Mouse (Mus musculus): ENCODE data around the gene 2010315B03Rik.
A peak's percentile ranks its signal among the peaks of the same experiment; 100 is the strongest.

DNA sequence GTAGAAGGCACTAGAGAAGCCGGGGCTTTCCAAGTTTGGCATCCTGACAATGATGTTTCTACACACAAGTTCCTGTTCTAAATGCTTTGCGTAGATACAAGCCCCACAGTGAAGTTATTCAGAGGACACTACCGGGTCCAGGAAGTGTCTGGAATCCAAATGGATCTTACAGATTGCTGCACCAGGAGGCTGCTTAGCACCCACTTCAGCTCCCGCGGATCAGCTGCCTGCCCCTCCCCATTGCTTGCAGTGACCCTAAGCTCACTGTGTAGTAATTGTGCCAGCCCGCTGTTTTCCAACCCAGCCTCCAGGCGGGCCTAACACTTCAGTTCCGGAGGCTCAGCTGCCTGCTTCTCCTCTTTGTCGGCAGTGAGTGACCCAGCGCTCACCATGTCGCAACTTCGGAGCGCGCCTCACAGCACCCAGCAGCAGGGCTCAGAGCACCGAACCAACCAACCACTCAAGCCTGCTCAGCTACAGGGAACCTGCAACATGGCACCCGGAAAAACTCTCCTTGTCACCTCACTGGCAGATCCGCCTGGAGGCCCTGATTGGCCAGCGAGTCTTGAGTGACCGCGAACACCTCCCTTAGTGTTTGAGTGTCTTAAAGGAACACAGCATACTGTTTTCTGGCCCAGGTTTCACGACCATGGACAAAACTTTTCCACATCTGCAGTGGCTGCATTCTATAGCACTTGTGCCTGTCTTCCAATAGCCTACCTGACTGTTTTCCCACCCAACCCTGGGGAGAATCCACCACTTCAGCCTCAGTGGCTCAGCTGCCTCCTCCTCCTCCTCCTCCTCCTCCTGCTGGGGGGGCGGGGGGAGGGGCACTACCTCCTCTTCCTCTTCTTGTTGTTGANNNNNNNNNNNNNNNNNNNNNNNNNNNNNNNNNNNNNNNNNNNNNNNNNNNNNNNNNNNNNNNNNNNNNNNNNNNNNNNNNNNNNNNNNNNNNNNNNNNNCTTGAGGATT, at the start of gene 2010315B03Rik:
- TF ChIP-seq CTCF (IDR thresholded peaks at IDR 0.05; ENCODE audit: borderline replicate concordance, extremely low read depth, insufficient read depth, insufficient read length): no peak; the same call in 1 of the 2 replicates
- TF ChIP-seq POLR2A (IDR thresholded peaks at IDR 0.05; ENCODE audit: borderline replicate concordance, extremely low read depth, insufficient read depth, insufficient read length, poor library complexity, severe bottlenecking): peak; percentile 34; the same call in 1 of the 2 replicates
